Mouse (Mus musculus) CD4-positive, CD25-positive, alpha-beta regulatory T cell, adult 2 months (primary cell): ENCODE measurements around the gene Htr1f.
A peak's percentile ranks its signal among the peaks of the same experiment; 100 is the strongest.

Source experiments
- DNase-seq: peaks from one replicate; pipeline ENCODE4 v3.0.0-alpha.2; 2012; ENCODE audit warnings: low read depth, low spot score

The Htr1f gene

GRCm38 (mm10) chr16:64973533-64974305 is 131.9 kb downstream of the Htr1f start:
- DNase-seq = no peak

- peak; percentile 74 for DNase-seq
Measured at GRCm38 (mm10) chr16:64961690-64962089, 144.0 kb downstream of the Htr1f start.

GRCm38 (mm10) chr16:64941646-64942195 is 163.9 kb downstream of the Htr1f start:
- peak; percentile 71 for DNase-seq

GRCm38 (mm10) chr16:64934793-64935192 is 170.9 kb downstream of the Htr1f start:
- no peak for DNase-seq

- DNase-seq = no peak
Measured at GRCm38 (mm10) chr16:64934011-64934410, 171.6 kb downstream of the Htr1f start.

- DNase-seq = no peak
Measured at GRCm38 (mm10) chr16:64923500-64923899, 182.2 kb downstream of the Htr1f start.

- DNase-seq = no peak
Measured at GRCm38 (mm10) chr16:64908747-64909146, 196.9 kb downstream of the Htr1f start.

- DNase-seq = peak; percentile 38
Measured at GRCm38 (mm10) chr16:64907112-64907511, 198.5 kb downstream of the Htr1f start.

GRCm38 (mm10) chr16:64903328-64903727 is 202.3 kb downstream of the Htr1f start:
- peak; percentile 28 for DNase-seq

GRCm38 (mm10) chr16:64899084-64899483 is 206.6 kb downstream of the Htr1f start:
- peak; percentile 79 for DNase-seq

- no peak for DNase-seq
Measured at GRCm38 (mm10) chr16:64889496-64889895, 216.2 kb downstream of the Htr1f start.

GRCm38 (mm10) chr16:64885547-64885946 is 220.1 kb downstream of the Htr1f start:
- no peak for DNase-seq

- no peak for DNase-seq
Measured at GRCm38 (mm10) chr16:64885142-64885541, 220.5 kb downstream of the Htr1f start.

- no peak for DNase-seq
Measured at GRCm38 (mm10) chr16:64884420-64884838, 221.2 kb downstream of the Htr1f start.

- DNase-seq = no peak
Measured at GRCm38 (mm10) chr16:64883896-64884295, 221.8 kb downstream of the Htr1f start.

GRCm38 (mm10) chr16:64881442-64881841 is 224.2 kb downstream of the Htr1f start:
- peak; percentile 22 for DNase-seq

GRCm38 (mm10) chr16:64880986-64881385 is 224.7 kb downstream of the Htr1f start:
- DNase-seq = no peak

- no peak for DNase-seq
Measured at GRCm38 (mm10) chr16:64879735-64880134, 225.9 kb downstream of the Htr1f start.

- peak; percentile 26 for DNase-seq
Measured at GRCm38 (mm10) chr16:64878611-64879132, 227.0 kb downstream of the Htr1f start.

GRCm38 (mm10) chr16:64877314-64877713 is 228.3 kb downstream of the Htr1f start:
- no peak for DNase-seq

GRCm38 (mm10) chr16:64876631-64877265 is 228.9 kb downstream of the Htr1f start:
- no peak for DNase-seq

GRCm38 (mm10) chr16:64875822-64876221 is 229.8 kb downstream of the Htr1f start:
- no peak for DNase-seq
